Mouse (Mus musculus): ENCODE data around the gene Gm21970.

DNA sequence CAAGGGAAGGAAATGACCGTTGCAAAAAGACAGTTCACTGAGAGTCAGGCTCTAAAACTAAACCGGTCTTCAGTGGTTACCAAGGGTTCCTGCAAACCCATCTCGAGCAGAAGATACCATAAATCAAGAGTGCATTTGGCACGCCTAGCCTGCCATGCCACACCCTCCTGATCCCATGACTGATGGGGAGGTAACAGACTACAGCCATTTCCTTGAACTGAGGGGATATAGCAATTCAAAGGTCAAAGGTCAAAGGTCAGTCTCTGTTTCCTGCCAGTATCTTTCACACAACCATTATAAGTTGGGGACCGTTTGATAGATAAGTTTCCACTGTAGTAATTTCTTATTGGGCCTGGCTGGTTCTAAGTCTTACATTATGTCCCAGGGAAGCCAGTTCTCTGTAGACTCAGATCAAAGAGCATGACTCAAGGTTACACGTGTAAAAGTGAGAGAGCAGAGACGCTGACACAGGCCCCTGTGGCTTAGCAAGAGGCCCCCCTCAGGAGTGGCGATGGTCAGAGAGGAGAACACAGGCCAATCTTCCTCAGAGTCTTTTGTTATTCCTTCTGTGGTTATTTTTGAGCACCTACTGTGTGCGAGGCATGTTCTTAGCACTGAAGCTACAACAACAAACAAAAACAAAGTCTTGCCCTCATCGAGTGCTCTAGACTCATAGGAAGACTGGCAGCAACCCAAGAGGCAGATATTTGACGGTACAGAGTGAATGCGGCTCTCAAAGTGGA lies 21.8 kb downstream of the Gm21970 start:
- TF ChIP-seq POLR2AphosphoS2 (IDR thresholded peaks at IDR 0.05; ENCODE audit: insufficient read length, low read depth) (no peak), MAX (IDR thresholded peaks at IDR 0.05; ENCODE audit: low read depth) (no peak), POLR2A (IDR thresholded peaks at IDR 0.05; ENCODE audit: insufficient read length, low read depth) (no peak), TCF12 (IDR thresholded peaks at IDR 0.05; ENCODE audit: insufficient read depth, poor library complexity, severe bottlenecking) (no peak), MYOG (IDR thresholded peaks at IDR 0.05; ENCODE audit: control insufficient read depth in 1 of 3, insufficient read depth in 1 of 3, insufficient read length in 2 of 3, low read depth in 2 of 3) (no peak), CEBPB (IDR thresholded peaks at IDR 0.05; ENCODE audit: insufficient read depth, poor library complexity, severe bottlenecking) (no peak), USF1 (IDR thresholded peaks at IDR 0.05; ENCODE audit: low read depth) (no peak), MYOD1 (IDR thresholded peaks at IDR 0.05; ENCODE audit: control insufficient read depth in 1 of 3, insufficient read length in 2 of 3, low read depth in 2 of 3) (no peak), E2F4 (IDR thresholded peaks at IDR 0.05; ENCODE audit: insufficient read depth) (no peak), REST (IDR thresholded peaks at IDR 0.05; ENCODE audit: insufficient read depth, insufficient read length) (no peak)
